Mouse (Mus musculus) spleen, adult 2 months (tissue): ENCODE measurements at regions not wholly inside any gene's neighbourhood (a gene's known extent, or its start where the extent isn't known, plus 50 kb on each side); places are given as distances from the start of the nearest gene placed in this dataset.

Experiments
- CTCF ChIP-seq: fragments of 200-500 bp; IDR thresholded peaks from 2 replicates; pipeline ENCODE4 v1.5.1; 2011; ENCODE audit warnings: mild to moderate bottlenecking, inconsistent platforms; ENCODE audit not compliant: insufficient read depth, insufficient read length, insufficient replicate concordance; ENCODE audit errors: extremely low read depth
- POLR2A ChIP-seq: fragments of 200-500 bp; IDR thresholded peaks from 2 replicates; pipeline ENCODE4 v1.6.1; 2011; ENCODE audit warnings: low read depth, low read length, inconsistent platforms

- TF ChIP-seq CTCF (no peak), POLR2A (no peak)
Measured at GRCm38 (mm10) chr11:79749141-79749540, 158.1 kb downstream of the Rab11fip4 start.
